Comparison of ENCODE assay signal across 21 mouse cellular contexts in genomic region chr3:10523359-10523758, GRCm38 (mm10).
"Had no signal": no experiment of that assay in that cellular context is flagged by ENCODE, and none has a peak within 500 bp of the region (broad histone marks: within the 10 kb centered on the region; RNA-seq: fewer than 3 reads in every experiment).

No protein-coding gene starts in this region.

- H3K27me3 ChIP-seq: midbrain, embryonic 12.5 days; neural tube, embryonic 13.5 days; neural tube, embryonic 15.5 days; stomach, embryonic 15.5 days had no signal

- H3K4me2 ChIP-seq: lung, embryonic 14.5 days; midbrain, embryonic 12.5 days; neural tube, embryonic 13.5 days; neural tube, embryonic 15.5 days; stomach, embryonic 15.5 days had no signal

- H3K9me3 ChIP-seq: midbrain, embryonic 10.5 days; midbrain, embryonic 12.5 days; neural tube, embryonic 13.5 days; neural tube, embryonic 15.5 days; stomach, embryonic 15.5 days had no signal

- H3K27ac ChIP-seq: midbrain, embryonic 10.5 days; midbrain, embryonic 12.5 days; neural tube, embryonic 13.5 days; neural tube, embryonic 15.5 days; stomach, embryonic 15.5 days; stomach, postnatal 0 days had no signal

- H3K4me3 ChIP-seq: midbrain, embryonic 10.5 days; midbrain, embryonic 12.5 days; myocyte; neural tube, embryonic 13.5 days; neural tube, embryonic 15.5 days; stomach, embryonic 15.5 days had no signal

- H3K9ac ChIP-seq: lung, embryonic 14.5 days; midbrain, embryonic 12.5 days; neural tube, embryonic 13.5 days; neural tube, embryonic 15.5 days; stomach, embryonic 15.5 days had no signal

- DNase-seq: lung, adult 18-20 months; lung, embryonic 14.5 days; lung, postnatal 10 days; lung, postnatal 4 days; midbrain, embryonic 14.5 days; retina, postnatal 1 day; right cerebral cortex, adult 18-20 months; right cerebral cortex, postnatal 25 days; right cerebral cortex, postnatal 4 days; spleen, adult 18-20 months; thymus, adult 2 months; thymus, postnatal 25 days; thymus, postnatal 4 days had no signal

- H3K4me1 ChIP-seq: midbrain, embryonic 10.5 days; midbrain, embryonic 12.5 days; neural tube, embryonic 13.5 days; neural tube, embryonic 15.5 days; stomach, embryonic 15.5 days had no signal

- ATAC-seq: midbrain, embryonic 16.5 days had no signal

- H3K36me3 ChIP-seq: midbrain, embryonic 10.5 days; midbrain, embryonic 12.5 days; neural tube, embryonic 13.5 days; neural tube, embryonic 15.5 days; stomach, embryonic 15.5 days had no signal
